Mouse (Mus musculus) left cerebral cortex, postnatal 4 days (tissue): Measurements from ENCODE around the gene Gm49384. TPM values are rescaled to one million over a fixed set of nuclear protein-coding genes. Genes with fewer than 3 reads are reported as not detected.

Experiments
- DNase-seq: peaks from one replicate; pipeline ENCODE4 v3.0.0-alpha.2; 2022
- intact Hi-C: fragments of 180-260 bp; cut with DNase I; formaldehyde crosslinking; loops from one replicate; pipeline ENCODE4 v1.15.1; 2025
- total RNA-seq, 2 experiments: library from RNA; stranded (reverse); gene quantifications; 2 replicates each; pipeline ENCODE4 v1.2.3; 2021

Gene Gm49384
- total RNA-seq, 2 experiments from 2014 or later = 4.4 to 7.0 TPM

DNA sequence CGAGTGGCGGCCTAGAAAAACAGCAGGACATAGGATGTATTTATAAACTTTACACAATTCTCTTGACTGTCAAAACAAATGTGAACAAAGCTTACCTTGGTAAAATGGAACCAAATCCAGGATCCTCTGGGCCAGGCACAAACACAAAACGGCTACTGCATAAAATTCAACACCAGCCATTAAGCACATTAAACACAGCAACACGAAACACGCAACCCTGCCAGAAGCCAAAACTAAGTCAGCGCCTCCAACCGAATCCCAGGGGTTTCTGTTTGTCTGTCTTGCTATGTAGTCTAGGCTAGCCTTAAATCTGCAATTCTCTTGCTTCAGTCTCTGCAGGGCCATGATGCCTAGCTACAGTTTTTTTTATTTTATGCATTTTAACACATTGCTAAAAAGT lies 3.9 kb upstream of the Gm49384 start:
- intact Hi-C loops = no loop called here
- DNase-seq = no peak

DNA sequence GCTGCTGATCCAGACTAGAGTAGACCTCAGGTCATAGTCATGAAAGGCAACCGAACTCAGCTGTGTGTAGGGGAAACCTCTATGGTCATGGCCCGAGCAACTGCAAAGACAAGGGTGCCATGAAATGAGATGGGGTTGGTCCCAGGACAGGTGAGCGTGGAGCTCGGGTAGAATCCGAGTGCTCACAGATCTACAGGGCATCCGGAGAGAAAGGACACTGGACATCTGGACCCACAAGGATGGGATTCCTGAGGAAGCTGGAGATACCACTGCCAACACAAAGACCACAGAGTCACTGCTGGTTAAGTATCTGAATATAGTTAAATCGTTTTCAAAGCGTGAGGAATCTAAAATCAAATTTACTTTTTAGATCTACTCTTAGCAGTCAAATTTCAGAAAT lies 3.3 kb upstream of the Gm49384 start:
- no peak for DNase-seq
- intact Hi-C loops = no loop called here

DNA sequence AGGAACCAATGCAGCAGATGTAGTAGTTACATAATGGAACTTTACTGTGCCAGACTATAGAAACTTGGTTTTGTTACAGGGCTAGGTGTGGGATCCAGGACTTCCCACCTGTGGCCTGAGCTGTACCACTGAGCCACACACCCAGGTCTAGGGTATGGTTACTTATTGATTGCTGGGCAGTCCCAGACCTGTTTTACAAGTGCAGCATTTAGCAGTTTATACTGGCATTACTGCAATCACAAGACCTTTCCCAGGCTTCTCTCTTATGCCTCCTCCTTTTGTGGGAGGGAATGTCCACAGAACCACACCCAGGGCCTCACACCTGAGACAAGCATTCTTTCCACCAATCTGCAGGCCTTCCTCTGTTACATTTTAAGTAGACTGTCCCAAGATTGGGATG lies 5.1 kb downstream of the Gm49384 start:
- no peak for DNase-seq
- intact Hi-C loops = loop anchor here (5.0 kb wide), 1 partner anchor 98 kb away; the partner anchor contains the start of gene Klhdc2

DNA sequence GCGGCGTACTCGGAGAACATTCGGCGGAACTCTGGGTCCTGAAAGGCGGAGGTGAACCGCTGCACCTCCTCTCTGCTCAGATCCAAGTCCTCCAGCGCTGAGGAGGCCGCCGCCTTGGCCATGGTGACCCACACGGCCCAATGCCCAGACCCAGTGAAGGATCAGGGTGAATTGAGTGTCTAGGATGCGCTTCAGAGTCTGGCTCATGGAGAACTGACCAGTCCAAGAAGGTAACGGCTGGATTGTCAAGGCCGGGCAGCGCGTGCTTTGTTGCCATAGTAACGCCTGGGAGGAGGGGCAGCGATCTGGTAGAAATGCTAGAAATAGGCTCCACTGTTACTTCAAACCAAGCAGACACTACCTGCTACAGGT lies 5.9 kb downstream of the Gm49384 start, which contains the start of gene Dnaaf2:
TSS of gene Dnaaf2 (minus strand) at position 266 of the 372 bp plus-strand sequence.
- intact Hi-C loops = loop anchor here (5.0 kb wide), 1 partner anchor 99 kb away; the partner anchor contains the start of gene Klhdc2
- DNase-seq = peak; percentile 77

DNA sequence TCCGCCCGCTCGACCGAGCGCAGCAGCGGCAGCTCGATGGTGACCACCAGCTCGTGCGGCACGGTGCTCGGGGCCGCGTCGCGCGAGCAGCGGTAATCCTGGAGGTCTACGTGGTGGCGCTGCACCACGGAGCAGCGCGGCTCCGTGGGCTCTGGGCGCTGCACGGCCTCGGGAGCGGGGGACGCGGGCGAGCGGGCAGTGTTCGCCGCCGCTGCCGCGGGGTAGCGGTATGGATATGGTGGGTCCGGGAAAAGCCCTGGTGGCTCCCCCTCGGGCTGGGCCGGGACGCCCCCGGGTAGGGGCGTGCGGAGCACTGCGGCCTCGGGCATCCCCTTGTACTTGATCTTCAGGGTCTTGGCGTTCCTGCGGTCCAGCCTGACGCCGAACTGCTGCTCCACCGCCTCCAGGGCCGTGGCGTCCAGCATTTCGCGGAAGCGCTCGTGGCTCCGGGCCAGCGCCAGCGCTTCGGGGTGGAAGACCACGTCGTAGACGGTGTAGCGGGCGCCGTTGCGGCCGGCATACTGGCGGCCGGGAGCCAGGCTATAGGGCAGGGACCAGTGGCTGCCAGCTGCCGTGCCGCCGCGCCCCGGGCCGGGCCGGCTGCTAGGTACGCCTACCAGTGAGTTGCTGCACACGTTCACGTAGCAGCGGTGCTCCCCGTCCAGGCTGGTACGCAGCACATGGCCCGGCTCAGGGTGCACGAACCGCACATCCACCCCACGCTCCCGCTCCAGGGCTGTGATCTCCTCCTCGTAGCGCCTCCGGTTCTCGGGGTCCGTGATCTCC lies 6.5 kb downstream of the Gm49384 start:
- intact Hi-C loops = loop anchor here (5.0 kb wide), 1 partner anchor 100 kb away; the partner anchor contains the start of gene Klhdc2
- DNase-seq = peak; percentile 58

DNA sequence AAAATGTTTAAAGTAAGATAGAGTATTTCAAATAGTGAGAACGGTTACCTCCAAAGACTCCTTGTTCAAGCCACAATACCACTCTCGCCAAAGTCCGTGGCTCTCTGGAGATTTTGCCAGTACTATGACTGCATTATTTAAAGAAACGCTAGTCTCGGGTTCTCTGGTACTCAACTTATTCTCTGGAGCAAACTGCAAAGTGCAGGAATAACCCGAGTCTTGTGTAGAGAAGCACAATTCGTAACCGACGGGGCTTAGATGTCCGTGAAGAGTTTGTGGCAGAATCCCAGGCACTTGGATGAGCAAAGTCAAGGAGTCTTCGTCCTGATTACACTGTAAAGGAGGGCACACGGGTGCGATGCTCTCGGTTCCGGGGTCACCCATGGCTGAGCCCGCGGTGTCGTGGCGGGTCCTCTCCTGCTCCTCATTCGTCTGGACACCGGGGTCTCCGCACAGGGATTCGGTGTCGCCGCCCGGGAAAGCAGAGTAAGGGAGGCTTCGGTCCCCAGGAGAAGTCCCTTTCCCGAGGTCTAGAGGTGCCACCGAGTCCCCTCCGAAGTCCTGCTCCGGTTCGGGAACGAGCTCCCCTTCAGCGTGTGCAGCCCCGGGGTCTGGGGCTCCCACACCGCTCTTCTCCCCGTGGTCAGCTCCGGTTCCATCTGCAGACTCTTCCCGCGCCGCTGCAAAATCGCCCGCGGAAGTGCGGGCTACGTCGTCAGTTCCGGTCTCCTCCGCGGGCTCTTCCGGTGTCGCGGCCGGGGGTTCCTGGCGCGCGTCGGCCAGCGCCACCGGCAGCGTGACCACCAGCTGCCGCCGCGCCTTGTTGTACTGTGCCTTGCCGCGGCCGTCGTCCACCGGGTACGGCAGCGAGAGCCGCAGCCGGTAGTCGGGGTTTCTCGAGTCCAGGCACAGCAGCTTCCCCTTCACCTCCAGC lies 7.4 kb downstream of the Gm49384 start, which contains the start of gene Gm49383:
TSS of gene Gm49383 (minus strand) at position 661 of the 934 bp plus-strand sequence.
- DNase-seq = peak; percentile 72
- intact Hi-C loops = loop anchor here (5.0 kb wide), 1 partner anchor 101 kb away; the partner anchor contains the start of gene Klhdc2

DNA sequence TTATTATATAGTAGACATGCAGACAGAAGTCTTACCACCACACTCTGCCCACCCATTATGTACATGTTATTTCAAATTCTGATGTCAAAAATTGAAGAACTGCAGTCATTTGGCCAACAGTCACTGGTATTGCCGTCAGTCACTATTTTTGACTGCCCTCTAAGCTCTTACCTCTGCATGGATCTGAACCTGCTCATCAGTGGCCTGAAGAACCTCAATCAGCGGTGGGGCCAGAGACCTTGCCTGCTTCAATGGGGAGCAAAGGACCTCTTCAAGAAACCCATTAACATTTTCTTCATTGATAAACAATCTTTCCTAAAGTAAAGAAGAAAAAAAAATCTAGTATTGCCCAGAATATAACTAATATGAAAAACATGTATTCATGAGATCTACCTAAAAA lies 11.4 kb downstream of the Gm49384 start:
- no peak for DNase-seq
- intact Hi-C loops = no loop called here

DNA sequence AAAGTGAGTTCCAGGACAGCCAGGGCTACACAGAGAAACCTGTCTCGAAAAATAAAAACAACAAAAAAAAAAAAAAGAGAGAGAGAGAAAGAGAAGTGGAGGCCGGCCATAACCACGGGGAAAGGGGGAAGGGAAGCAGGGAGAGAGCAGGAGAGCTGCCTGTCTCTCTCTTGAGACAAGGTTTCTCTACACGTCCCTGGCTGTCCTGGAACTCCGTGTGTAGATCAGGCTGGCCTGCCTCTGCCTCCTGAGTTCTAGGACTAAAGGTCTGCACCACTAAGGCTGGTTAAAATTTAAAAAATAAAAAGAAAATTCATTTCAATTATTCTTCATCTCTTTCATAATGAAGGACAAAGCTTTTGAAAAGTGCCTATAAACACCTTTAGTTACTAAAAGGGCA lies 12.7 kb downstream of the Gm49384 start:
- intact Hi-C loops = no loop called here
- DNase-seq = no peak

DNA sequence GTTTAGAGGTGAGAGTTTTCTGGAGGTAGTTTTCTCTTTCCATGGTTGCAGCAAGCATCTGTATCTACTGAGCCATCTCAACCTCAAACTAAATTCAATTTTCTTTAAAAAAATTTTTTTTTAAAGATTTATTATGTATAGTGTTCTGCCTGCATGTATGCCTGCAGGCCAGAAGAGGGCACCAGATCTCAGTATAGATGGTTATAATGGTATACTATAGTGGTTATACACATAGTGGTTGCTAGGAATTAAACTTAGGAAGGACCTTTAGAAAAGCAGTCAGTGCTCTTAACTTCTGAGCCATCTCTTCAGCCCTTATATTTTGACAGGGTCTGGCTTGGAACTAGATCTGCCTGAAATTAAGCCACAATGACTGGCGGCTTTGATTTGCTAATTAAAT lies 13.5 kb downstream of the Gm49384 start:
- no peak for DNase-seq
- intact Hi-C loops = no loop called here

DNA sequence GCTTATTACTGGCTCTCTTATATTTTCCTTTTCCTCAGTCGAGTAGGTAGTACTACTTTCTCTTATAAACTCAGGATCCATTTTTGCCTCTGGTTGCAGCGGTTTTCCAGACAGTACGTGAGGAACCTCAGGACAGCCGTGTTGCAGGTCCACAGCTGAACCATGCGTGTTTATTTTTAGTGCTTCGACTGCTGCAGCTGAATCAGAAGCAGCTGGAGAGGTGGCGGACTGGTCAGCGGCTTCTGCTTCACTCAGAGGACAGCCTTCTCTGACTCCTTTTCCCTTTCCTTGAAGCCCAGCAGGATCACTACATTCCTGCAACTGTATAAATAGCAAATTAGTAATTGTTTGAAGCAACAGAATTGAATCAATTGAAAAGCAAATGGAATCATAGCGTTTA lies 14.0 kb downstream of the Gm49384 start:
- intact Hi-C loops = no loop called here
- no peak for DNase-seq

DNA sequence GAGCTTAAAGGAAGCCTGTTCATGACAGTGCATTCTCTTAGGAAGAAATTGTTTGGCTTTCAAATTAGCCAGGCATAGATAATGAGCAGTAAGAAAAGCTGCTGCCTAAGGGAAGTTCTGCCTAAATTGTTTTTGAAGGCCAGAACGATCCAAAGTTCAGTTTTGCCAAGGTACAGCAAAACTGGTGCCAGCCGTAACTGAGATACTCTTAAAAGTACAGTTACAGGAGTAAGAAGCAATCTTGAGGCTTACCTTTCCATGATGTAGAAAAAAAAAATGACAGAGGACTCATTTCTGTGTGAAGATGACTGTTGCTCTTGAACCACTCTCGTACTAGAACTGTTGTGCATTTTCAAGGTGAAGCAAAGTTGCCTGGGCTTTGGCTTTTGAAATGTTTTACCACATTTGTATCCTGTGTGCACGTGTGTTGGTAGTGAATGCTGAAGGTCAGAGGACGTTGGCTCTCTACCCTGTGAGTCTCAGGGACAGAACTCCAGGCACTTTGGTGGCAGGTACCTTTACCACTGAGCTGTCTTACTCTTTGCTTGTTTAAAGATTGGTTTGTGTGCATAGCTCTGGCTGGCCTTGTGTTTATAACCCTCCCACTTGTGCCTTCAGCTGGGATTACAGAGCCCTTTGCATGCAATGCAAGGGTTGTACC lies 17.1 kb downstream of the Gm49384 start:
- no peak for DNase-seq
- intact Hi-C loops = no loop called here

DNA sequence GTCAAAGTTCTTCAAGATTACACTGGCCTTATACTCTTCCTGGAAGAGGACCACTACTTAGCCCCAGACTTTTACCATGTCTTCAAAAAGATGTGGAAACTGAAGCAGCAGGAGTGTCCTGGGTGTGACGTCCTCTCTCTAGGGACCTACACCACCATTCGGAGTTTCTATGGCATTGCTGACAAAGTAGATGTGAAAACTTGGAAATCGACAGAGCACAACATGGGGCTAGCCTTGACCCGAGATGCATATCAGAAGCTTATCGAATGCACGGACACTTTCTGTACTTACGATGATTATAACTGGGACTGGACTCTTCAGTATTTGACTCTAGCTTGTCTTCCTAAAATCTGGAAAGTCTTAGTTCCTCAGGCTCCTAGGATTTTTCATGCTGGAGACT lies 18.7 kb downstream of the Gm49384 start:
- DNase-seq = no peak
- intact Hi-C loops = no loop called here

DNA sequence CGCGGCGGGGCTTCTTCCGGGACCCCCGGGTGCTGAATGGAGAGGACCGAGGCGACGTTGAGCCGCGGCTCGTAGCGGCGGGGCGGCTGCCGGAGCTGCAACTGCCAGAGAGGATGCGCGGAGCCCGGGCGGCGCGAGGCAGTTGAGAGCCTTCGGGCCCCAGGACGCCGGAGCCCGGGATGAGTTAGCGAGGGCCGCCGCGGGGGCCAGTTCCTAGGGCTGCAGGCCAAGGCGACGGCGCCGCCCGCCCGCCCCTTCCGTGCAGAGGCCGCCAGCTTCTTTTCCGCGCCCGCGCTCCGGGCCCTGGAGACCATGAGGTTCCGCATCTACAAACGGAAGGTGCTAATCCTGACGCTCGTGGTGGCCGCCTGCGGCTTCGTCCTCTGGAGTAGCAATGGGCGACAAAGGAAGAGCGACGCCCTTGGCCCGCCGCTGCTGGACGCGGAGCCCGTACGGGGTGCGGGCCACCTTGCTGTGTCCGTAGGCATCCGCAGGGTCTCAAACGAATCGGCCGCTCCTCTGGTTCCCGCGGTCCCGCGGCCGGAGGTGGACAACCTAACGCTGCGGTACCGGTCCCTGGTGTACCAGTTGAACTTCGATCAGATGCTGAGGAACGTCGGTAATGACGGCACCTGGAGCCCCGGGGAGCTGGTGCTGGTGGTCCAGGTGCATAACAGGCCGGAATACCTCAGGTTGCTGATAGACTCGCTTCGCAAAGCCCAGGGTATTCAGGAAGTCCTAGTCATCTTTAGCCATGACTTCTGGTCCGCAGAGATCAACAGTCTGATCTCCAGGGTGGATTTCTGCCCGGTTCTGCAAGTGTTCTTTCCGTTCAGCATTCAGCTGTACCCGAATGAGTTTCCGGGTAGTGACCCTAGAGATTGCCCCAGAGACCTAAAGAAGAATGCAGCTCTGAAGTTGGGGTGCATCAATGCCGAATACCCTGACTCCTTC lies 19.4 kb downstream of the Gm49384 start:
- intact Hi-C loops = no loop called here
- no peak for DNase-seq

DNA sequence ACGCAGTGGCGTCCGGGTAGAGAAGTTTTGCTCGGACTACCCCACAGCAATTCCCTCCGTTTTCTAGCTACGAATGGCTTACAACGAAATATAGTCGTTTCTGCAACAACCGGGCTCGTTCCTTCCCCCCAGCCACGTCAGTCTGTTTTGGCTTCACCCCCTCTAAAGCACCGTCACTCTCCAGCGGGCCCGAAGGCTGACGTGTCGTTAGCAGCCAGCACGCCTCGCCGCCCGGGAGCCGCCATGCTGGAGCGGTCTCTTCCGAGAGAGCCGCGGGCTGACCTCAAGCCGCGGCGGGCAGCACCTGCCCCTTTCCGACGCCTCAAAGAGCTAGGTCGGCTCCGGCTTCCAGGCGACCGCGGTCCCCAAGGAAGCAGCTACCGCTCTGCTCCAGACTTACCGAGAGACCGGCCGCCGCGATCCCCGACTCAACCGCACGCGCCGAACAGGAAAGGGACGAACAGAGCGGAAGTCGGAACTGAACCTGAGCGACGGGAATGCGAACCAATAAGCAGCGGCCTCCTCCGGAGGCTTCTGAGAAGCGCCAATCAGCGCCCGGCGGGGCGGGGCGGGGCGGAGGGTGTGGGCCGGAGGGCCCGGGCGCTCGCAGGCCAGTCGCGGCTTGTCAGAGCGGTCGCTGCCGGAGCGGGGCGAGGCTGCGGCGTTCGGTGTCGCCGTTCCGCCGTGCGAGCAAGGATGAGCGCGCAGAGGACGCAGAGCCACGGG lies 20.3 kb downstream of the Gm49384 start, which contains the start of the genes Rpl36al and Mgat2:
TSS of gene Rpl36al (minus strand) at position 501 of the 726 bp plus-strand sequence.
TSS of gene Mgat2 (plus strand) at position 575 of the 726 bp plus-strand sequence.
- peak; percentile 99 for DNase-seq
- intact Hi-C loops = no loop called here

DNA sequence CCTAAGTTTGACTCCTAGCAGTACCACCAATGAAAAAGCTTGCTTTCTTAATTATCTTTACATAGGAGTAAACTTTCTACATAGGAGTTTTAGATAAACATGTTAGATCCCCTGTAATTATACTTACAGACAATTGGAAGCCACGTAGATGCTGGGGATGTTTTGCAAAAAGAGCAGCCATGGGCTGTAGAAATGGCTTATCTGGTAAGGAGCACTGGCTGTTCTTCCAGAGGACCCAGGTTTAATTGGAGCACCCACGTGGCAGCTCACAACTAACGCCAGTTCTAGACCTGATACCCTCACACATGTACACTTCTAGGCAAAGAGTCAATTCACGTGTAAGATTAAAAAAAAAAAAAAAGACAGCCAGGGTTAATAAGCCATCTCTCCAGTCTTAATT lies 22.3 kb downstream of the Gm49384 start:
- intact Hi-C loops = no loop called here
- no peak for DNase-seq

DNA sequence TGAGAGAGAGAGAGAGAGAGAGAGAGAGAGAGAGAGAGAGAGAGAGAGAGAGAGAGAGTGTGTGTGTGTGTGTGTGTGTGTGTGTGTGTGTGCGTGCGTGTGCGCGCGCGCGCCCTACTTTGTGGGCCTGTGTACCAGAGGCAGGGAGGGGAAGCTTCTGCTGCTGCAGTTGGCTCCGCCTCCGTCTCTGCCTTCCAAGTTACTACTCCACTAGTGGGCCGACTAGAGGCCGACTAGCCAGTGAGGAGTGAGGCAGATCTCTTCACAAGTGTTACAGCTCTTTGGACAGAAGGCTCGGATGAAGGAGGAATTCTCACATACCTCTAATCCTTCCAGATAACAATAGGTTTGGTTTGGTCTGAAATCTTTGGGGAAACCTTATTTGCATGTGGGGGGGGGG lies 24.7 kb downstream of the Gm49384 start:
- no peak for DNase-seq
- intact Hi-C loops = no loop called here

DNA sequence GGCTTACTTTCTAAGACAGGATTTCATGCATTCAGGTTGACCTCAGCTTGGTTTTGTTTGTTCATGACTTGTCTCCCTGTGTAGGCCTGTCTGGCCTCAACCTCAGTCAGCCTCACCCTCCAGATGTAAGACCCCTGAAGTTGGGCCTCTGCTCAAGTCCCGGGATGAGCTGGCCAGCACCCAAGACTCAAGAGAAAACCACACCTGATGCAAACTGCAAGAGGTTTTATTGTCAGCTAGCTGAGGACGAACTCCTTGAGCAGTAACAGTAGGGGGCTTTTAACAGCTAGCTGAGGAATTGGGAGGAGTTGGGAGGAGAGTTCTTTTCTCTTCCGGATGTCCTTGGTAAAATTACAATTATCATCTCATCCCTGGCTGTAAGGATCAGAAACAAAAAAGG lies 26.5 kb downstream of the Gm49384 start:
- intact Hi-C loops = no loop called here
- no peak for DNase-seq

DNA sequence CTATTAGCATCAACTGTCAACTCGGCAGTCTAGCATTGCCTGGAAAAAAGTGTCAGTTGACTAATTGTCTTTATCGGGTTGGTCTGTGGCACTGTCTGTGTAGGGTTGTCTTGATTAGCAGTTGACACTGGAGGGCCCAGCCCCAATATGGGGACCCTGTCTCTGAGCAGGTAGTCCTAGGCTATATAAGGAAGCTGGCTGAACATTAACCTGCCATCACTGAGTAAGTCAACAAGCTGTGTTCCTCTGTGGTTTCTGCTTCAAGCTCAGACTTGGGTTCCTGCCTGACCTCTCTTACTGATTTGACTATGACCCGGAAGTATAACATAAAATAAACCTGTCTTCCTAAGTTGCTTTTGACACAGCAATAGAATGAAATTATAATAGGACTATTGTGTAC lies 28.1 kb downstream of the Gm49384 start:
- intact Hi-C loops = no loop called here
- no peak for DNase-seq

DNA sequence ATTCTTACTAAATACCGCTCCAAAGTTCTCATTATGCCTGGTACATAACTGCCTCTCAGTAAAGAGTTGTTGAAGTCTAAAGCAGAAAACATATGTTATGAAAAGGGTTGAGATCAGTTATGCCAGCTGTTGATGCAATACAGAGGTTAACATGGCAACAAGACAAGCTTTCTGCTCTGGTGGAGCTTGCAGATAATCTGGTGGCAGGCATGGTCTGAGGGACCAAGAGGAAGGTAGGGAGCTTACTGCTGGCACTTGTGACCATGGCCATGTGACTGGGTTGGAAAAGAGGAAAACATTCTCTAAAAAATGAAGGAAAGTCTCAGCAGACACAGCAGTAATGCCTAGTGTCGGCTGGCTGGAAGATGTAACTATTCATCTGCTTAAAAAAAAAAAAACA lies 32.8 kb downstream of the Gm49384 start:
- intact Hi-C loops = no loop called here
- DNase-seq = no peak
